Mouse (Mus musculus): ENCODE measurements at regions not wholly inside any gene's neighbourhood (a gene's known extent, or its start where the extent isn't known, plus 50 kb on each side); places are given as distances from the start of the nearest gene placed in this dataset.
A peak's percentile ranks its signal among the peaks of the same experiment; 100 is the strongest.

GRCm38 (mm10) chr14:72816847-72817246 lies 107.0 kb upstream of the Fndc3a start:
- Histone ChIP-seq H3K4me3 (ENCODE audit: low read depth, low read length) (peak overlapping the region; percentile 12; the same call in 1 of the 2 replicates), H3K9ac (ENCODE audit: low read depth, low read length) (no peak overlapping the region; the same call in 1 of the 2 replicates)

GRCm38 (mm10) chr14:72809138-72809537 lies 99.3 kb upstream of the Fndc3a start:
- no peaks in the 10 kb centered on the region for H3K36me3 ChIP-seq (ENCODE audit: control insufficient read depth, insufficient read depth, low read length)
- H3K4me1 ChIP-seq (ENCODE audit: control insufficient read depth, insufficient read depth, low read length): no peaks in the 10 kb centered on the region
- no peak for ATAC-seq
- H3K27me3 ChIP-seq (ENCODE audit: control insufficient read depth, insufficient read depth, low read depth, low read length): no peaks in the 10 kb centered on the region
- 72% methylated on average over 2 of the region's 2 CpGs for WGBS
- H3K9me3 ChIP-seq (replicated peaks; ENCODE audit: control insufficient read depth, low read length, poor library complexity, severe bottlenecking): no peaks in the 10 kb centered on the region
- H3K4me2 ChIP-seq (ENCODE audit: low read length): no peak overlapping the region
- H3K9ac ChIP-seq (ENCODE audit: low read depth, low read length): no peak overlapping the region
- no peak overlapping the region for H3K4me3 ChIP-seq (ENCODE audit: low read depth, low read length)
- no peak overlapping the region for H3K27ac ChIP-seq (ENCODE audit: low read length)

More at GRCm38 (mm10) chr14:72816847-72817246, 107.0 kb upstream of the Fndc3a start:
- H3K4me2 ChIP-seq (ENCODE audit: low read length): peak overlapping the region; percentile 47
- H3K9me3 ChIP-seq (replicated peaks; ENCODE audit: control insufficient read depth, low read length, poor library complexity, severe bottlenecking): no peaks in the 10 kb centered on the region
- peak overlapping the region; percentile 79 for H3K27ac ChIP-seq (ENCODE audit: low read length)
- H3K36me3 ChIP-seq (ENCODE audit: control insufficient read depth, insufficient read depth, low read length): no peaks in the 10 kb centered on the region
- peaks cover 14% of the 10 kb centered on the region for H3K4me1 ChIP-seq (ENCODE audit: control insufficient read depth, insufficient read depth, low read length)
- peak; percentile 93 for ATAC-seq
- H3K27me3 ChIP-seq (ENCODE audit: control insufficient read depth, insufficient read depth, low read depth, low read length): no peaks in the 10 kb centered on the region
- WGBS: 5% methylated on average over 10 of the region's 10 CpGs

GRCm38 (mm10) chr14:72807947-72808346 lies 98.1 kb upstream of the Fndc3a start:
- WGBS: 91% methylated on average over 3 of the region's 3 CpGs

GRCm38 (mm10) chr14:72807286-72807685 lies 97.5 kb upstream of the Fndc3a start:
- WGBS: 88% methylated on average over 7 of the region's 7 CpGs
- no peak overlapping the region for H3K27ac ChIP-seq (ENCODE audit: low read length)

More at GRCm38 (mm10) chr14:72807947-72808346, 98.1 kb upstream of the Fndc3a start:
- Histone ChIP-seq H3K27me3 (ENCODE audit: control insufficient read depth, insufficient read depth, low read depth, low read length) (no peaks in the 10 kb centered on the region), H3K27ac (ENCODE audit: low read length) (no peak overlapping the region), H3K4me1 (ENCODE audit: control insufficient read depth, insufficient read depth, low read length) (no peaks in the 10 kb centered on the region), H3K9ac (ENCODE audit: low read depth, low read length) (no peak overlapping the region), H3K4me3 (ENCODE audit: low read depth, low read length) (no peak overlapping the region), H3K4me2 (ENCODE audit: low read length) (no peak overlapping the region), H3K36me3 (ENCODE audit: control insufficient read depth, insufficient read depth, low read length) (no peaks in the 10 kb centered on the region), H3K9me3 (replicated peaks; ENCODE audit: control insufficient read depth, low read length, poor library complexity, severe bottlenecking) (no peaks in the 10 kb centered on the region)
- no peak for ATAC-seq

GRCm38 (mm10) chr14:72806598-72806997 lies 96.8 kb upstream of the Fndc3a start:
- Histone ChIP-seq H3K4me2 (ENCODE audit: low read length) (no peak overlapping the region), H3K9ac (ENCODE audit: low read depth, low read length) (no peak overlapping the region), H3K36me3 (ENCODE audit: control insufficient read depth, insufficient read depth, low read length) (no peaks in the 10 kb centered on the region), H3K9me3 (replicated peaks; ENCODE audit: control insufficient read depth, low read length, poor library complexity, severe bottlenecking) (no peaks in the 10 kb centered on the region), H3K4me3 (ENCODE audit: low read depth, low read length) (no peak overlapping the region), H3K4me1 (ENCODE audit: control insufficient read depth, insufficient read depth, low read length) (no peaks in the 10 kb centered on the region), H3K27me3 (ENCODE audit: control insufficient read depth, insufficient read depth, low read depth, low read length) (no peaks in the 10 kb centered on the region), H3K27ac (ENCODE audit: low read length) (no peak overlapping the region)
- no peak for ATAC-seq
- 97% methylated on average over 6 of the region's 6 CpGs for WGBS

More at GRCm38 (mm10) chr14:72807286-72807685, 97.5 kb upstream of the Fndc3a start:
- Histone ChIP-seq H3K4me2 (ENCODE audit: low read length) (no peak overlapping the region), H3K4me1 (ENCODE audit: control insufficient read depth, insufficient read depth, low read length) (no peaks in the 10 kb centered on the region), H3K9me3 (replicated peaks; ENCODE audit: control insufficient read depth, low read length, poor library complexity, severe bottlenecking) (no peaks in the 10 kb centered on the region), H3K27me3 (ENCODE audit: control insufficient read depth, insufficient read depth, low read depth, low read length) (no peaks in the 10 kb centered on the region), H3K9ac (ENCODE audit: low read depth, low read length) (no peak overlapping the region), H3K36me3 (ENCODE audit: control insufficient read depth, insufficient read depth, low read length) (no peaks in the 10 kb centered on the region), H3K4me3 (ENCODE audit: low read depth, low read length) (no peak overlapping the region)
- no peak for ATAC-seq

GRCm38 (mm10) chr14:72803579-72803978 lies 93.8 kb upstream of the Fndc3a start:
- ATAC-seq: no peak
- Histone ChIP-seq H3K27me3 (ENCODE audit: control insufficient read depth, insufficient read depth, low read depth, low read length) (no peaks in the 10 kb centered on the region), H3K4me2 (ENCODE audit: low read length) (no peak overlapping the region), H3K4me3 (ENCODE audit: low read depth, low read length) (no peak overlapping the region), H3K4me1 (ENCODE audit: control insufficient read depth, insufficient read depth, low read length) (no peaks in the 10 kb centered on the region), H3K9me3 (replicated peaks; ENCODE audit: control insufficient read depth, low read length, poor library complexity, severe bottlenecking) (no peaks in the 10 kb centered on the region), H3K27ac (ENCODE audit: low read length) (no peak overlapping the region), H3K9ac (ENCODE audit: low read depth, low read length) (no peak overlapping the region), H3K36me3 (ENCODE audit: control insufficient read depth, insufficient read depth, low read length) (no peaks in the 10 kb centered on the region)

GRCm38 (mm10) chr14:72790654-72791053 lies 80.9 kb upstream of the Fndc3a start:
- H3K27me3 ChIP-seq (ENCODE audit: control insufficient read depth, insufficient read depth, low read depth, low read length): no peaks in the 10 kb centered on the region
- no peaks in the 10 kb centered on the region for H3K4me1 ChIP-seq (ENCODE audit: control insufficient read depth, insufficient read depth, low read length)
- H3K9ac ChIP-seq (ENCODE audit: low read depth, low read length): no peak overlapping the region
- 83% methylated on average over 3 of the region's 3 CpGs for WGBS
- ATAC-seq: no peak
- H3K4me3 ChIP-seq (ENCODE audit: low read depth, low read length): no peak overlapping the region
- no peak overlapping the region for H3K27ac ChIP-seq (ENCODE audit: low read length)
- H3K9me3 ChIP-seq (replicated peaks; ENCODE audit: control insufficient read depth, low read length, poor library complexity, severe bottlenecking): no peaks in the 10 kb centered on the region
- no peak overlapping the region for H3K4me2 ChIP-seq (ENCODE audit: low read length)
- no peaks in the 10 kb centered on the region for H3K36me3 ChIP-seq (ENCODE audit: control insufficient read depth, insufficient read depth, low read length)

- no peak overlapping the region for H3K4me2 ChIP-seq (ENCODE audit: low read length)
- ATAC-seq: no peak
- no peaks in the 10 kb centered on the region for H3K36me3 ChIP-seq (ENCODE audit: control insufficient read depth, insufficient read depth, low read length)
- H3K9ac ChIP-seq (ENCODE audit: low read depth, low read length): no peak overlapping the region
- no peaks in the 10 kb centered on the region for H3K4me1 ChIP-seq (ENCODE audit: control insufficient read depth, insufficient read depth, low read length)
- no peaks in the 10 kb centered on the region for H3K27me3 ChIP-seq (ENCODE audit: control insufficient read depth, insufficient read depth, low read depth, low read length)
- WGBS: 81% methylated on average over 3 of the region's 3 CpGs
- H3K4me3 ChIP-seq (ENCODE audit: low read depth, low read length): no peak overlapping the region
- H3K9me3 ChIP-seq (replicated peaks; ENCODE audit: control insufficient read depth, low read length, poor library complexity, severe bottlenecking): no peaks in the 10 kb centered on the region
- no peak overlapping the region for H3K27ac ChIP-seq (ENCODE audit: low read length)
These were observed 77.1 kb upstream of the Fndc3a start for GRCm38 (mm10) chr14:72786929-72787328.

GRCm38 (mm10) chr14:72783248-72783647 lies 73.4 kb upstream of the Fndc3a start:
- no peak for ATAC-seq
- H3K9me3 ChIP-seq (replicated peaks; ENCODE audit: control insufficient read depth, low read length, poor library complexity, severe bottlenecking): no peaks in the 10 kb centered on the region
- no peak overlapping the region for H3K9ac ChIP-seq (ENCODE audit: low read depth, low read length)
- no peak overlapping the region for H3K27ac ChIP-seq (ENCODE audit: low read length)
- H3K36me3 ChIP-seq (ENCODE audit: control insufficient read depth, insufficient read depth, low read length): no peaks in the 10 kb centered on the region
- H3K4me1 ChIP-seq (ENCODE audit: control insufficient read depth, insufficient read depth, low read length): no peaks in the 10 kb centered on the region
- 71% methylated on average over 9 of the region's 9 CpGs for WGBS
- H3K4me3 ChIP-seq (ENCODE audit: low read depth, low read length): no peak overlapping the region
- no peak overlapping the region for H3K4me2 ChIP-seq (ENCODE audit: low read length)
- no peaks in the 10 kb centered on the region for H3K27me3 ChIP-seq (ENCODE audit: control insufficient read depth, insufficient read depth, low read depth, low read length)
